Mouse (Mus musculus): ENCODE results near the gene Cdkal1. TPM values are rescaled to one million over a fixed set of nuclear protein-coding genes. Genes with fewer than 3 reads are reported as not detected.

The Cdkal1 gene
- total and polyA plus RNA-seq, 2 experiments from 2014 or later = 11.1 to 18.9 TPM

- DNase-seq (ENCODE audit: low spot score) (peak; percentile 21), ATAC-seq (peak; percentile 84)
- Histone ChIP-seq H3K9ac (replicated peaks; ENCODE audit: low read length) (no peak overlapping the region), H3K4me3 (ENCODE audit: low read length) (no peak overlapping the region), H3K27ac (no peak overlapping the region), H3K4me1 (ENCODE audit: insufficient read depth, low read length) (no peaks in the 10 kb centered on the region; the same call in 1 of the 2 replicates), H3K27me3 (ENCODE audit: insufficient read depth, low read length) (no peaks in the 10 kb centered on the region), H3K4me2 (ENCODE audit: low read depth, low read length) (no peak overlapping the region), H3K36me3 (ENCODE audit: insufficient read depth, low read length) (no peaks in the 10 kb centered on the region), H3K9me3 (ENCODE audit: low read length) (no peaks in the 10 kb centered on the region)
- no peak for TF ChIP-seq CTCF (IDR thresholded peaks at IDR 0.05; ENCODE audit: low read depth)
- WGBS = 29% methylated on average over 9 of the region's 9 CpGs
Measured at GRCm38 (mm10) chr13:29196798-29197498, 658.5 kb downstream of the Cdkal1 start.

- Histone ChIP-seq H3K4me3 (ENCODE audit: low read length) (no peak overlapping the region), H3K9ac (replicated peaks; ENCODE audit: low read length) (no peak overlapping the region), H3K27ac (no peak overlapping the region), H3K27me3 (ENCODE audit: insufficient read depth, low read length) (no peaks in the 10 kb centered on the region), H3K36me3 (ENCODE audit: insufficient read depth, low read length) (no peaks in the 10 kb centered on the region), H3K9me3 (ENCODE audit: low read length) (no peaks in the 10 kb centered on the region), H3K4me2 (ENCODE audit: low read depth, low read length) (no peak overlapping the region), H3K4me1 (ENCODE audit: insufficient read depth, low read length) (no peaks in the 10 kb centered on the region; the same call in 1 of the 2 replicates)
- ATAC-seq = no peak
- 35% methylated on average over 4 of the region's 4 CpGs for WGBS
- DNase-seq (ENCODE audit: low spot score) = peak; percentile 22
- TF ChIP-seq CTCF (IDR thresholded peaks at IDR 0.05; ENCODE audit: low read depth) = no peak
Measured at GRCm38 (mm10) chr13:29195722-29196121, 659.8 kb downstream of the Cdkal1 start.

- TF ChIP-seq CTCF (IDR thresholded peaks at IDR 0.05; ENCODE audit: low read depth) = no peak
- H3K27ac ChIP-seq = no peak overlapping the region
- DNase-seq (ENCODE audit: low spot score) = peak; percentile 7
- no peaks in the 10 kb centered on the region; the same call in 1 of the 2 replicates for H3K4me1 ChIP-seq (ENCODE audit: insufficient read depth, low read length)
- H3K4me3 ChIP-seq (ENCODE audit: low read length) = no peak overlapping the region
- H3K4me2 ChIP-seq (ENCODE audit: low read depth, low read length) = no peak overlapping the region
- no peaks in the 10 kb centered on the region for H3K36me3 ChIP-seq (ENCODE audit: insufficient read depth, low read length)
- 63% methylated on average over 4 of the region's 4 CpGs for WGBS
- no peak overlapping the region for H3K9ac ChIP-seq (replicated peaks; ENCODE audit: low read length)
- ATAC-seq = no peak
- H3K27me3 ChIP-seq (ENCODE audit: insufficient read depth, low read length) = no peaks in the 10 kb centered on the region
- no peaks in the 10 kb centered on the region for H3K9me3 ChIP-seq (ENCODE audit: low read length)
Measured at GRCm38 (mm10) chr13:29194946-29195345, 660.5 kb downstream of the Cdkal1 start.

- ATAC-seq = no peak
- H3K9me3 ChIP-seq (ENCODE audit: low read length) = no peaks in the 10 kb centered on the region
- TF ChIP-seq CTCF (IDR thresholded peaks at IDR 0.05; ENCODE audit: low read depth) = no peak
- H3K27ac ChIP-seq = no peak overlapping the region
- H3K4me2 ChIP-seq (ENCODE audit: low read depth, low read length) = no peak overlapping the region
- no peak overlapping the region for H3K4me3 ChIP-seq (ENCODE audit: low read length)
- no peaks in the 10 kb centered on the region for H3K27me3 ChIP-seq (ENCODE audit: insufficient read depth, low read length)
- no peaks in the 10 kb centered on the region; the same call in 1 of the 2 replicates for H3K4me1 ChIP-seq (ENCODE audit: insufficient read depth, low read length)
- no peak overlapping the region for H3K9ac ChIP-seq (replicated peaks; ENCODE audit: low read length)
- 90% methylated on average over 3 of the region's 3 CpGs for WGBS
- H3K36me3 ChIP-seq (ENCODE audit: insufficient read depth, low read length) = no peaks in the 10 kb centered on the region
- DNase-seq (ENCODE audit: low spot score) = no peak
Measured at GRCm38 (mm10) chr13:29192697-29193096, 662.8 kb downstream of the Cdkal1 start.

- Histone ChIP-seq H3K4me2 (ENCODE audit: low read depth, low read length) (no peak overlapping the region), H3K9ac (replicated peaks; ENCODE audit: low read length) (no peak overlapping the region), H3K4me3 (ENCODE audit: low read length) (no peak overlapping the region), H3K36me3 (ENCODE audit: insufficient read depth, low read length) (no peaks in the 10 kb centered on the region), H3K4me1 (ENCODE audit: insufficient read depth, low read length) (no peaks in the 10 kb centered on the region), H3K27me3 (ENCODE audit: insufficient read depth, low read length) (no peaks in the 10 kb centered on the region), H3K27ac (no peak overlapping the region), H3K9me3 (ENCODE audit: low read length) (no peaks in the 10 kb centered on the region)
- WGBS = 73% methylated on average over 7 of the region's 7 CpGs
- no peak for ATAC-seq
- DNase-seq (ENCODE audit: low spot score) = no peak
- TF ChIP-seq CTCF (IDR thresholded peaks at IDR 0.05; ENCODE audit: low read depth) = no peak
Measured at GRCm38 (mm10) chr13:29190548-29190947, 664.9 kb downstream of the Cdkal1 start.

- H3K4me1 ChIP-seq (ENCODE audit: insufficient read depth, low read length) = no peaks in the 10 kb centered on the region
- no peak overlapping the region for H3K4me2 ChIP-seq (ENCODE audit: low read depth, low read length)
- H3K36me3 ChIP-seq (ENCODE audit: insufficient read depth, low read length) = no peaks in the 10 kb centered on the region
- H3K27ac ChIP-seq = no peak overlapping the region; the same call in 1 of the 2 replicates
- H3K9me3 ChIP-seq (ENCODE audit: low read length) = no peaks in the 10 kb centered on the region
- H3K4me3 ChIP-seq (ENCODE audit: low read length) = no peak overlapping the region
- DNase-seq (ENCODE audit: low spot score) (no peak), ATAC-seq (no peak)
- no peaks in the 10 kb centered on the region for H3K27me3 ChIP-seq (ENCODE audit: insufficient read depth, low read length)
- H3K9ac ChIP-seq (replicated peaks; ENCODE audit: low read length) = no peak overlapping the region
- no peak for TF ChIP-seq CTCF (IDR thresholded peaks at IDR 0.05; ENCODE audit: low read depth)
- WGBS = 84% methylated on average over 5 of the region's 5 CpGs
Measured at GRCm38 (mm10) chr13:29186748-29187147, 668.7 kb downstream of the Cdkal1 start.

- Histone ChIP-seq H3K4me1 (ENCODE audit: insufficient read depth, low read length) (no peaks in the 10 kb centered on the region), H3K4me2 (ENCODE audit: low read depth, low read length) (no peak overlapping the region), H3K36me3 (ENCODE audit: insufficient read depth, low read length) (no peaks in the 10 kb centered on the region), H3K27ac (no peak overlapping the region), H3K4me3 (ENCODE audit: low read length) (no peak overlapping the region), H3K9me3 (ENCODE audit: low read length) (no peaks in the 10 kb centered on the region), H3K27me3 (ENCODE audit: insufficient read depth, low read length) (no peaks in the 10 kb centered on the region), H3K9ac (replicated peaks; ENCODE audit: low read length) (no peak overlapping the region)
- TF ChIP-seq CTCF (IDR thresholded peaks at IDR 0.05; ENCODE audit: low read depth) = no peak
- DNase-seq (ENCODE audit: low spot score) (no peak), ATAC-seq (no peak)
- 69% methylated on average over 4 of the region's 4 CpGs for WGBS
Measured at GRCm38 (mm10) chr13:29185545-29185944, 669.9 kb downstream of the Cdkal1 start.
